Mouse (Mus musculus): ENCODE data around the gene Krt20. TPM values are rescaled to one million over a fixed set of nuclear protein-coding genes. Genes with fewer than 3 reads are reported as not detected.

Krt20 gene
- polyA plus RNA-seq, 1 experiment from 2014 or later = not detected

- WGBS = 15% methylated on average over 8 of the region's 8 CpGs
- H3K4me2 ChIP-seq (ENCODE audit: low read length) = no peak overlapping the region
- no peak overlapping the region for H3K27ac ChIP-seq (ENCODE audit: low read depth, low read length)
- no peaks in the 10 kb centered on the region for H3K36me3 ChIP-seq (ENCODE audit: control insufficient read depth, insufficient read depth, low read length)
- H3K27me3 ChIP-seq (replicated peaks; ENCODE audit: control insufficient read depth, insufficient read depth, low read length) = no peaks in the 10 kb centered on the region
- no peaks in the 10 kb centered on the region for H3K9me3 ChIP-seq (replicated peaks; ENCODE audit: control insufficient read depth, low read length)
- peak; percentile 62; the same call in 1 of the 2 replicates for ATAC-seq
- no peaks in the 10 kb centered on the region for H3K4me1 ChIP-seq (ENCODE audit: control insufficient read depth, insufficient read depth, low read length)
- H3K9ac ChIP-seq (ENCODE audit: low read length) = no peak overlapping the region
- H3K4me3 ChIP-seq (ENCODE audit: low read depth, low read length) = no peak overlapping the region
- peak; percentile 90 for DNase-seq (ENCODE audit: low spot score)
These were observed 25.2 kb upstream of the Krt20 start for GRCm38 (mm10) chr11:99463155-99463554.

- H3K4me2 ChIP-seq (ENCODE audit: low read length) = no peak overlapping the region
- DNase-seq (ENCODE audit: low spot score) (no peak), ATAC-seq (no peak)
- H3K9ac ChIP-seq (ENCODE audit: low read length) = no peak overlapping the region
- 76% methylated on average over 7 of the region's 7 CpGs for WGBS
- H3K4me3 ChIP-seq (ENCODE audit: low read depth, low read length) = no peak overlapping the region
- no peaks in the 10 kb centered on the region for H3K27me3 ChIP-seq (replicated peaks; ENCODE audit: control insufficient read depth, insufficient read depth, low read length)
- H3K36me3 ChIP-seq (ENCODE audit: control insufficient read depth, insufficient read depth, low read length) = no peaks in the 10 kb centered on the region
- no peaks in the 10 kb centered on the region for H3K4me1 ChIP-seq (ENCODE audit: control insufficient read depth, insufficient read depth, low read length)
- H3K27ac ChIP-seq (ENCODE audit: low read depth, low read length) = no peak overlapping the region
- H3K9me3 ChIP-seq (replicated peaks; ENCODE audit: control insufficient read depth, low read length) = no peaks in the 10 kb centered on the region
These were observed 23.8 kb upstream of the Krt20 start for GRCm38 (mm10) chr11:99461736-99462135.

- no peaks in the 10 kb centered on the region for H3K9me3 ChIP-seq (replicated peaks; ENCODE audit: control insufficient read depth, low read length)
- no peak overlapping the region for H3K4me3 ChIP-seq (ENCODE audit: low read depth, low read length)
- H3K36me3 ChIP-seq (ENCODE audit: control insufficient read depth, insufficient read depth, low read length) = no peaks in the 10 kb centered on the region
- no peaks in the 10 kb centered on the region for H3K27me3 ChIP-seq (replicated peaks; ENCODE audit: control insufficient read depth, insufficient read depth, low read length)
- H3K27ac ChIP-seq (ENCODE audit: low read depth, low read length) = no peak overlapping the region
- H3K4me1 ChIP-seq (ENCODE audit: control insufficient read depth, insufficient read depth, low read length) = no peaks in the 10 kb centered on the region
- H3K9ac ChIP-seq (ENCODE audit: low read length) = no peak overlapping the region
- no peak for ATAC-seq
- DNase-seq (ENCODE audit: low spot score) = no peak
- WGBS = 76% methylated on average over 7 of the region's 7 CpGs
- H3K4me2 ChIP-seq (ENCODE audit: low read length) = no peak overlapping the region
These were observed 20.9 kb upstream of the Krt20 start for GRCm38 (mm10) chr11:99458887-99459286.

DNA sequence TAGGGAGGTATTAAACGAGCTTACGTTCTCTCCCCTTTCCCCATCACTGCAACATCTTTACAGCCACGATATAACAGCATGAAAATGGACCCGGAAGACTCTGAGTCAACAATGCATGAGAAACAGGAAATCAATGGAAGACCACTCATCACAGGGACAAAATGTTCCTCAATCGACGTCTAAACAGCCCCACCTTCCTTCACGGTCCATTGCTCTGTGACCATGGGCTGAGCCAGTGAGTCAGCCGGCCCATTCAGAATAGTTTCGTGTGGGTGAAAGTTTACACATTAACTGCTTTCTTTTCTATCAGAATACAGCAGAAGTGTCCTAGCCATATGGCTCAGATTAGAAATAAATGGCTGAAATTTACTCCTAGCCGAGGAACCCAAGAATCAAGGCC is 16.8 kb upstream of the Krt20 start:
- no peak overlapping the region for H3K9ac ChIP-seq (ENCODE audit: low read length)
- no peaks in the 10 kb centered on the region for H3K27me3 ChIP-seq (replicated peaks; ENCODE audit: control insufficient read depth, insufficient read depth, low read length)
- H3K4me3 ChIP-seq (ENCODE audit: low read depth, low read length) = no peak overlapping the region
- H3K9me3 ChIP-seq (replicated peaks; ENCODE audit: control insufficient read depth, low read length) = no peaks in the 10 kb centered on the region
- no peaks in the 10 kb centered on the region for H3K36me3 ChIP-seq (ENCODE audit: control insufficient read depth, insufficient read depth, low read length)
- DNase-seq (ENCODE audit: low spot score) = no peak
- no peak overlapping the region for H3K27ac ChIP-seq (ENCODE audit: low read depth, low read length)
- WGBS = 63% methylated on average over 10 of the region's 10 CpGs
- no peak for ATAC-seq
- H3K4me1 ChIP-seq (ENCODE audit: control insufficient read depth, insufficient read depth, low read length) = no peaks in the 10 kb centered on the region
- no peak overlapping the region for H3K4me2 ChIP-seq (ENCODE audit: low read length)

DNA sequence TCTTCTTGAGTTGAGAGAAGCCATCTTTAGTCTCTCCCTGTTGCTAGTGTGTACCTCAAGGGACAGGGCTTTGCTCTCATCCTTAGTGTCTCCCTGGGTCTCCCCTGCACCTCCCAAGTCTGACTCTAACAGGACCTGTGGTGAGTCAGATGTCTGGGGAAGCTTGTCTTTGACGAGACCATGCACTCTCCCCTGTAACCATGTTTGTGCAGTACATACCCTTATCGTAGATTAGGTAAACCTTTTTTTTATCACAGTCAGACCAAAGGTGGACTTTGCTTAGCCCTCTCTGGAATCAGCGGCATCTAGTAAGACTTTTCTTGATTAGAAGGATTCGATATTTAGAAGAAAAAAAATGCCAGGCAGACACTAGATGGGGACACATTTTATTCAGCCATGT is 16.1 kb upstream of the Krt20 start:
- Histone ChIP-seq H3K36me3 (ENCODE audit: control insufficient read depth, insufficient read depth, low read length) (no peaks in the 10 kb centered on the region), H3K9ac (ENCODE audit: low read length) (no peak overlapping the region), H3K9me3 (replicated peaks; ENCODE audit: control insufficient read depth, low read length) (no peaks in the 10 kb centered on the region), H3K4me3 (ENCODE audit: low read depth, low read length) (no peak overlapping the region), H3K27ac (ENCODE audit: low read depth, low read length) (no peak overlapping the region), H3K27me3 (replicated peaks; ENCODE audit: control insufficient read depth, insufficient read depth, low read length) (no peaks in the 10 kb centered on the region), H3K4me1 (ENCODE audit: control insufficient read depth, insufficient read depth, low read length) (no peaks in the 10 kb centered on the region), H3K4me2 (ENCODE audit: low read length) (no peak overlapping the region)
- ATAC-seq (no peak), DNase-seq (ENCODE audit: low spot score) (no peak)
- 91% methylated on average over 4 of the region's 4 CpGs for WGBS

- Histone ChIP-seq H3K4me1 (ENCODE audit: control insufficient read depth, insufficient read depth, low read length) (no peaks in the 10 kb centered on the region), H3K36me3 (ENCODE audit: control insufficient read depth, insufficient read depth, low read length) (no peaks in the 10 kb centered on the region), H3K9me3 (replicated peaks; ENCODE audit: control insufficient read depth, low read length) (no peaks in the 10 kb centered on the region), H3K27ac (ENCODE audit: low read depth, low read length) (no peak overlapping the region), H3K4me3 (ENCODE audit: low read depth, low read length) (no peak overlapping the region), H3K27me3 (replicated peaks; ENCODE audit: control insufficient read depth, insufficient read depth, low read length) (no peaks in the 10 kb centered on the region), H3K9ac (ENCODE audit: low read length) (no peak overlapping the region), H3K4me2 (ENCODE audit: low read length) (no peak overlapping the region)
- DNase-seq (ENCODE audit: low spot score) (no peak), ATAC-seq (no peak)
- 77% methylated on average over 2 of the region's 2 CpGs for WGBS
These were observed 10.8 kb upstream of the Krt20 start for GRCm38 (mm10) chr11:99448769-99449168.

GRCm38 (mm10) chr11:99441220-99441619 is 3.3 kb upstream of the Krt20 start:
- no peaks in the 10 kb centered on the region for H3K9me3 ChIP-seq (replicated peaks; ENCODE audit: control insufficient read depth, low read length)
- DNase-seq (ENCODE audit: low spot score) (no peak), ATAC-seq (no peak)
- no peaks in the 10 kb centered on the region for H3K4me1 ChIP-seq (ENCODE audit: control insufficient read depth, insufficient read depth, low read length)
- H3K4me3 ChIP-seq (ENCODE audit: low read depth, low read length) = no peak overlapping the region
- no peak overlapping the region for H3K9ac ChIP-seq (ENCODE audit: low read length)
- no peaks in the 10 kb centered on the region for H3K27me3 ChIP-seq (replicated peaks; ENCODE audit: control insufficient read depth, insufficient read depth, low read length)
- WGBS = 76% methylated on average over 8 of the region's 8 CpGs
- no peaks in the 10 kb centered on the region for H3K36me3 ChIP-seq (ENCODE audit: control insufficient read depth, insufficient read depth, low read length)
- H3K4me2 ChIP-seq (ENCODE audit: low read length) = no peak overlapping the region
- no peak overlapping the region for H3K27ac ChIP-seq (ENCODE audit: low read depth, low read length)

GRCm38 (mm10) chr11:99439465-99439864 is 1.5 kb upstream of the Krt20 start:
- no peaks in the 10 kb centered on the region for H3K27me3 ChIP-seq (replicated peaks; ENCODE audit: control insufficient read depth, insufficient read depth, low read length)
- no peak overlapping the region for H3K4me2 ChIP-seq (ENCODE audit: low read length)
- no peak overlapping the region for H3K4me3 ChIP-seq (ENCODE audit: low read depth, low read length)
- H3K9ac ChIP-seq (ENCODE audit: low read length) = no peak overlapping the region
- H3K27ac ChIP-seq (ENCODE audit: low read depth, low read length) = no peak overlapping the region
- ATAC-seq (no peak), DNase-seq (ENCODE audit: low spot score) (no peak)
- H3K36me3 ChIP-seq (ENCODE audit: control insufficient read depth, insufficient read depth, low read length) = no peaks in the 10 kb centered on the region
- no peaks in the 10 kb centered on the region for H3K9me3 ChIP-seq (replicated peaks; ENCODE audit: control insufficient read depth, low read length)
- H3K4me1 ChIP-seq (ENCODE audit: control insufficient read depth, insufficient read depth, low read length) = no peaks in the 10 kb centered on the region
- 73% methylated on average over 10 of the region's 10 CpGs for WGBS

DNA sequence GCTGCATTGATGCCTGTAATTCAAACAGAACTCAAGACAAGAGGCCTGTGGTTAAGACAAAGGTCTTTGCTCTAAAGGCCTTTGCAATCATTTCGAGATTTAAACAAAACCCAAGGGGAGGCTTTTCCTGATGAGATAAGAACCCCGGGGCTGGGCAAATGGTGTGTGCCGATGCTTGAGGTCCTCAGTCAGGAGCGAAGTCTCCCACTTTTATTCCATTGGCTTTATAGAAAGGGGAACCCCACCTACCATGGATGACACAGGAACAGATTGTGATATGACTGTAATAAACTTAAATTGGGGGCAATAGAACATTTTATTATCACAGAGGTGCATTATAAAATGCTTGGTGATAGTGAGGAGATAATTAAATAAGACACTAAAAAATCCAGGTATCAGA is 1.3 kb downstream of the Krt20 start:
- Histone ChIP-seq H3K4me1 (ENCODE audit: control insufficient read depth, insufficient read depth, low read length) (no peaks in the 10 kb centered on the region), H3K4me3 (ENCODE audit: low read depth, low read length) (no peak overlapping the region), H3K9me3 (replicated peaks; ENCODE audit: control insufficient read depth, low read length) (no peaks in the 10 kb centered on the region), H3K36me3 (ENCODE audit: control insufficient read depth, insufficient read depth, low read length) (no peaks in the 10 kb centered on the region), H3K9ac (ENCODE audit: low read length) (no peak overlapping the region), H3K27me3 (replicated peaks; ENCODE audit: control insufficient read depth, insufficient read depth, low read length) (no peaks in the 10 kb centered on the region), H3K27ac (ENCODE audit: low read depth, low read length) (no peak overlapping the region), H3K4me2 (ENCODE audit: low read length) (no peak overlapping the region)
- ATAC-seq (no peak), DNase-seq (ENCODE audit: low spot score) (no peak)
- WGBS = 43% methylated on average over 4 of the region's 4 CpGs

Data from forebrain, embryonic 14.5 days (tissue).